Mouse (Mus musculus): ENCODE measurements around the gene Zhx3. TPM values are rescaled to one million over a fixed set of nuclear protein-coding genes. Genes with fewer than 3 reads are reported as not detected.

The Zhx3 gene
- polyA plus RNA-seq, 1 experiment from 2014 or later: 23.9 TPM

DNA sequence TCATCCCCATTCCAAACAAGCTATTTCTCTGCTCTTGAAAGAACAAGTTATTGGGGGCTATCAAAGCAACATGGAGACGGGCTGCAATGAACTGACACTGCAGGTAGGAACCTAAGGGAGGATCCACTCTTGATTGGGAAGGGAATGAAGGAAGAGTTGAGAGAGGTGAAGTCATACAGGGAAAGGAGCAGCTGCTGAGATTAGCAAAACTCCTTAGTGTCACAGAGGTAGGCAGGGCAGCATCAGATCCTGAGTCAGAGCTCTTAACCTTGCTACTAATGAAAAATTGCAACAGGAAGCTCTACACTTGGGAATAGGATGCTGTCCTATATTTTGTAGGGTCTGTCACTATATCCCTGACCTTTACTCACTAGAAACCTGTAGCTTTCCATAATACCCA lies 71.8 kb downstream of the Zhx3 start:
- 98% methylated on average over 1 of the region's 1 CpGs for WGBS
- Histone ChIP-seq H3K9me3 (ENCODE audit: control insufficient read depth, low read length) (no peaks in the 10 kb centered on the region), H3K4me2 (ENCODE audit: low read length) (no peak overlapping the region), H3K27ac (ENCODE audit: low read length) (no peak overlapping the region), H3K9ac (replicated peaks; ENCODE audit: low read depth, low read length) (no peak overlapping the region), H3K27me3 (replicated peaks; ENCODE audit: control insufficient read depth, insufficient read depth, low read length) (no peaks in the 10 kb centered on the region), H3K4me1 (replicated peaks; ENCODE audit: control insufficient read depth, insufficient read depth, low read length) (peaks cover 3% of the 10 kb centered on the region; the same call in 1 of the 2 replicates), H3K4me3 (replicated peaks; ENCODE audit: low read length) (no peak overlapping the region), H3K36me3 (ENCODE audit: control insufficient read depth, insufficient read depth) (no peaks in the 10 kb centered on the region)
- ATAC-seq: no peak

DNA sequence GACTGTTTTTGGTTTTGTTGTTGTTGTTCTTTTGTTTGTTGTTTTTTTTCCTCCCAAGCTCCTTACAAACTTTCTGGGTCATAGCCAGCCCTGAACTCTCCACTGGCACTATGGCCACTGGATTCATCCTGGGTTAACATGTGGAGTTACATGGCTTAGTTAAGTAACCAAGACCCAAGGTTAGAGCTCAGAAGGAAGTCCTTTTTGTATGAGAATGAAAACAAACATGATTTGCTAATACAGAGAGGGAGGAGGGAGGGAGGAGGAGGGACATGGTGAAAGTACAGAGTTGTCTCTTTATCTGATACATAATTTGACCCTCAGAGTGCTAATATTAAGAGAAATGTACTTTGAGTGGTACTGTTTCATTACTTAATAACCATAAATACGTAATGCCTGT lies 74.6 kb downstream of the Zhx3 start:
- H3K9ac ChIP-seq (replicated peaks; ENCODE audit: low read depth, low read length): no peak overlapping the region
- no peaks in the 10 kb centered on the region for H3K36me3 ChIP-seq (ENCODE audit: control insufficient read depth, insufficient read depth)
- no peak for ATAC-seq
- peaks cover 3% of the 10 kb centered on the region; the same call in 1 of the 2 replicates for H3K4me1 ChIP-seq (replicated peaks; ENCODE audit: control insufficient read depth, insufficient read depth, low read length)
- H3K4me3 ChIP-seq (replicated peaks; ENCODE audit: low read length): no peak overlapping the region
- no peak overlapping the region for H3K4me2 ChIP-seq (ENCODE audit: low read length)
- no peak overlapping the region for H3K27ac ChIP-seq (ENCODE audit: low read length)
- H3K27me3 ChIP-seq (replicated peaks; ENCODE audit: control insufficient read depth, insufficient read depth, low read length): no peaks in the 10 kb centered on the region
- 90% methylated on average over 1 of the region's 1 CpGs for WGBS
- H3K9me3 ChIP-seq (ENCODE audit: control insufficient read depth, low read length): no peaks in the 10 kb centered on the region

DNA sequence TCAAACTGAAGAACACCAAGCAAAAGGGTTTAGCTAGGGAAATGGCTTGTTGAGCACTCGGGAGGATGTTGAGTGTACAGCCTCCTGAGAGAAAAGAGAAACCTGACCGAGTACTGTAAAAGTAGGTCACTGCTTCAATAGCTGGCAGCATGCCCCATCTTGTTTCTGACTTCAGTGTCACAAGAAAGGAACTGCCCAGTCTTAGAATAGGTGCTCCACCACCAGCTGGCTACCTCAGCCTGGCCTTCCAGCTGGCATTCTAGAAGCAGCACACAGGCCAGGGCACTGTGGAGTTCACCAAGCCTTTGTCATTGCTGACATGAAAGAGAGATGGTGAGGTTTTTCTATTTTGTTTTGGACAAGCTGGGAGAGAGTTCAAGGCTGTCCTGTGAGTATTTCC lies 75.8 kb downstream of the Zhx3 start:
- peak; percentile 75; the same call in 1 of the 2 replicates for ATAC-seq
- H3K36me3 ChIP-seq (ENCODE audit: control insufficient read depth, insufficient read depth): no peaks in the 10 kb centered on the region
- no peak overlapping the region for H3K4me3 ChIP-seq (replicated peaks; ENCODE audit: low read length)
- H3K4me2 ChIP-seq (ENCODE audit: low read length): no peak overlapping the region
- no peak overlapping the region for H3K27ac ChIP-seq (ENCODE audit: low read length)
- no peak overlapping the region for H3K9ac ChIP-seq (replicated peaks; ENCODE audit: low read depth, low read length)
- 52% methylated on average over 2 of the region's 2 CpGs for WGBS
- H3K4me1 ChIP-seq (replicated peaks; ENCODE audit: control insufficient read depth, insufficient read depth, low read length): peaks cover 3% of the 10 kb centered on the region; the same call in 1 of the 2 replicates
- no peaks in the 10 kb centered on the region for H3K27me3 ChIP-seq (replicated peaks; ENCODE audit: control insufficient read depth, insufficient read depth, low read length)
- no peaks in the 10 kb centered on the region for H3K9me3 ChIP-seq (ENCODE audit: control insufficient read depth, low read length)

DNA sequence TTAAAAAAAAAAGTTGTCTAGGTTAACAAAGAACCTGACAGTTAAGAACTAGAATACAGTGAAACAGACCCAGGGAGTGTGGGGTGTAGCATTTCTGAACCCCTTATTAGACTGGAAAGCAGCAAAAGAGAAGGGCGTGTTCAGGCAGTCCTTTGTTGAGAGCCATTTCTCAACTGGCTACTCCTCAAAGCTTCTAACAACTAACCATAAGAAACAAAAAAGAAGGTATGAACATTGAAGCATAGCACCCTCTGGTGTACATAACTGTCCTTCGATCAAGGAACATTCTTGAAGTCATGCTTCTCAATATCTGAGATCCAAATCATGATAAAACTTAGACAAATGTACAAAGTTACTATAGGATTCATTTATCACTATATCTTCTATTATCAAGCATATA lies 79.7 kb downstream of the Zhx3 start:
- H3K4me1 ChIP-seq (replicated peaks; ENCODE audit: control insufficient read depth, insufficient read depth, low read length): peaks cover 3% of the 10 kb centered on the region; the same call in 1 of the 2 replicates

DNA sequence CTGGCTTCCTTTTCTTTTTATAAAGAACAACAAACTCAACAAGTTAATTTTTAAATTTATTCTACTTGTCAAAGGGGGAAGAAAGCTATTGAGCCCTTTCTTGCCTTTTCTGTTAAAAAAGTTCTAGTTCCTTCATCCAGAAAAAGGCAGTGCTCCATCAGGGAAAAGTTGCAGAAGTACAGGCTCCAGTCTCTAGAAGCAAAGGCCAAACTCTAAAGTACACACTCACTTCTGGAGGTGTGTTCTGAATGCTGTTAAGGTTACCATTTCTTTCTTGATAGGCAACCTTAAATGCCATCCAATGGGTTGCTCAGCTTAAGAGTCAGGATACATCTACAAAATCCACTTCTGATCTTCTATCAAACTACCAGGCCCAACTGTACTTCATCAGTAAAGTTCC lies 83.1 kb downstream of the Zhx3 start:
- no peak overlapping the region for H3K27ac ChIP-seq (ENCODE audit: low read length)
- H3K9me3 ChIP-seq (ENCODE audit: control insufficient read depth, low read length): no peaks in the 10 kb centered on the region
- H3K4me1 ChIP-seq (replicated peaks; ENCODE audit: control insufficient read depth, insufficient read depth, low read length): peaks cover 7% of the 10 kb centered on the region; the same call in 1 of the 2 replicates
- H3K4me2 ChIP-seq (ENCODE audit: low read length): no peak overlapping the region
- H3K36me3 ChIP-seq (ENCODE audit: control insufficient read depth, insufficient read depth): no peaks in the 10 kb centered on the region
- ATAC-seq: no peak
- H3K4me3 ChIP-seq (replicated peaks; ENCODE audit: low read length): no peak overlapping the region
- H3K27me3 ChIP-seq (replicated peaks; ENCODE audit: control insufficient read depth, insufficient read depth, low read length): no peaks in the 10 kb centered on the region
- H3K9ac ChIP-seq (replicated peaks; ENCODE audit: low read depth, low read length): no peak overlapping the region

More for the DNA sequence above, 79.7 kb downstream of the Zhx3 start:
- 82% methylated on average over 2 of the region's 2 CpGs for WGBS
- no peaks in the 10 kb centered on the region for H3K36me3 ChIP-seq (ENCODE audit: control insufficient read depth, insufficient read depth)
- no peaks in the 10 kb centered on the region for H3K9me3 ChIP-seq (ENCODE audit: control insufficient read depth, low read length)
- H3K27ac ChIP-seq (ENCODE audit: low read length): no peak overlapping the region
- no peak overlapping the region for H3K4me2 ChIP-seq (ENCODE audit: low read length)
- no peak overlapping the region for H3K9ac ChIP-seq (replicated peaks; ENCODE audit: low read depth, low read length)
- no peak for ATAC-seq
- H3K27me3 ChIP-seq (replicated peaks; ENCODE audit: control insufficient read depth, insufficient read depth, low read length): no peaks in the 10 kb centered on the region
- no peak overlapping the region for H3K4me3 ChIP-seq (replicated peaks; ENCODE audit: low read length)

DNA sequence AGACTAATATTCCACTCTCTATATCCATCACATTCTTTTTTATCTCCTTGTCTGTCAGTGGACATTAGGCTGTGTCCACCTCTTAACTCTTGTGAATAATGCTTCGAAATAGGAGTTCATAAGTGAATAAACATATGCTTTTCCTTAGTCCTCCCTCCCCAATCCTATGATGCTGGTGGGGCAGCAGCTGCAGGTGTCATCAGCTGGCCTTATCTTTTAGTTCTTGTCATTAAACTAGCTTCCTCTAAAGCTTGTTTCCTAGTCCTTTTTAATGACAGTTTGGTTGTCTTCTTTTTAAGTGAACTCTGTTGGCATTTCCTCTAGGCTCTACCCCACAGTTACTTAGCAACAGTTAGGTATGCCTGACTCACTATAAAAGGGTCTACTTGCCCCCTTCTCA lies 83.8 kb downstream of the Zhx3 start:
- WGBS: 91% methylated on average over 1 of the region's 1 CpGs
- no peaks in the 10 kb centered on the region for H3K27me3 ChIP-seq (replicated peaks; ENCODE audit: control insufficient read depth, insufficient read depth, low read length)
- no peaks in the 10 kb centered on the region for H3K36me3 ChIP-seq (ENCODE audit: control insufficient read depth, insufficient read depth)
- H3K27ac ChIP-seq (ENCODE audit: low read length): no peak overlapping the region
- H3K4me1 ChIP-seq (replicated peaks; ENCODE audit: control insufficient read depth, insufficient read depth, low read length): peaks cover 7% of the 10 kb centered on the region; the same call in 1 of the 2 replicates
- H3K9me3 ChIP-seq (ENCODE audit: control insufficient read depth, low read length): no peaks in the 10 kb centered on the region
- H3K9ac ChIP-seq (replicated peaks; ENCODE audit: low read depth, low read length): no peak overlapping the region
- H3K4me3 ChIP-seq (replicated peaks; ENCODE audit: low read length): no peak overlapping the region
- ATAC-seq: no peak
- H3K4me2 ChIP-seq (ENCODE audit: low read length): no peak overlapping the region

DNA sequence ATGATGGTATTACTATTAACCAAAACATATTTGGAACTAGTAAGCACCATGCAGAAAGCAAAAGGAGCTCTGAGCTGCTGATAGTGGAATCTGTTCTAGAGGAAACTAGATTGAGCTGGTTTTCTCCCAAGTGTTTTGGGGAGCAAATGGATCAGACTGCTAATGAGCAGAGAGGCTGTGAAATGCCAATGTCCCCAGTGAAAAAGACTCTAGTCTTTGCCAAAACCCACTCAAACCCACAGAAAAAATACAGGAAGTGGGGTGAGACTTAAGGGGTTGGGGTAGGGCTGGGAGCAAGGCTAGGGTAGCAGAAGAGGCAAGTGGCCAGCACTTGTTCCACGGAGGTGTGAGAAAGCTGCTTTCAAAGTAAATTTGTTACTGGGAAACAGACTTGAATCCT lies 86.5 kb downstream of the Zhx3 start:
- H3K27ac ChIP-seq (ENCODE audit: low read length): peak overlapping the region; percentile 26
- peak; percentile 90 for ATAC-seq
- H3K36me3 ChIP-seq (ENCODE audit: control insufficient read depth, insufficient read depth): no peaks in the 10 kb centered on the region
- H3K9me3 ChIP-seq (ENCODE audit: control insufficient read depth, low read length): no peaks in the 10 kb centered on the region
- H3K9ac ChIP-seq (replicated peaks; ENCODE audit: low read depth, low read length): no peak overlapping the region
- no peak overlapping the region for H3K4me3 ChIP-seq (replicated peaks; ENCODE audit: low read length)
- WGBS: 36% methylated on average over 1 of the region's 1 CpGs
- H3K27me3 ChIP-seq (replicated peaks; ENCODE audit: control insufficient read depth, insufficient read depth, low read length): no peaks in the 10 kb centered on the region
- H3K4me1 ChIP-seq (replicated peaks; ENCODE audit: control insufficient read depth, insufficient read depth, low read length): peaks cover 7% of the 10 kb centered on the region; the same call in 1 of the 2 replicates
- no peak overlapping the region for H3K4me2 ChIP-seq (ENCODE audit: low read length)

DNA sequence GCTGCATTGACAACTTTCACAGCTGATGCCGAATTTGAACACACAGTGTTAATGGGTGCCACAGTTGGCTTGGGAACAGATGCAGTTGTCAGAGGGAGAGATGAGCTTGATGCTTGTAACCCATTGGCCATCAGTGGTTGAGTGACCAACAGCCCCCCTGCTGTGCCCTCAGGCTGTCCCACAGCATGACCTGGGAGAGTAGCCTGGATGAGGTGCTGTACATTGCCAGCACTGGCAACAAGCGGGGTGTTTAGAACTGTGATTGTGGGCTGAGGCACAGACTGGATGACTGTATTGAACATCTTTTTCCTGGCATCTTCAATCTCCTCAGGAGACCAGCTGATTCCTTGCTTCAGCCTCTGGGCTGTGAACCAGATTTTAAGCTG lies 92.0 kb downstream of the Zhx3 start:
- 93% methylated on average over 2 of the region's 2 CpGs for WGBS
- no peak for ATAC-seq

DNA sequence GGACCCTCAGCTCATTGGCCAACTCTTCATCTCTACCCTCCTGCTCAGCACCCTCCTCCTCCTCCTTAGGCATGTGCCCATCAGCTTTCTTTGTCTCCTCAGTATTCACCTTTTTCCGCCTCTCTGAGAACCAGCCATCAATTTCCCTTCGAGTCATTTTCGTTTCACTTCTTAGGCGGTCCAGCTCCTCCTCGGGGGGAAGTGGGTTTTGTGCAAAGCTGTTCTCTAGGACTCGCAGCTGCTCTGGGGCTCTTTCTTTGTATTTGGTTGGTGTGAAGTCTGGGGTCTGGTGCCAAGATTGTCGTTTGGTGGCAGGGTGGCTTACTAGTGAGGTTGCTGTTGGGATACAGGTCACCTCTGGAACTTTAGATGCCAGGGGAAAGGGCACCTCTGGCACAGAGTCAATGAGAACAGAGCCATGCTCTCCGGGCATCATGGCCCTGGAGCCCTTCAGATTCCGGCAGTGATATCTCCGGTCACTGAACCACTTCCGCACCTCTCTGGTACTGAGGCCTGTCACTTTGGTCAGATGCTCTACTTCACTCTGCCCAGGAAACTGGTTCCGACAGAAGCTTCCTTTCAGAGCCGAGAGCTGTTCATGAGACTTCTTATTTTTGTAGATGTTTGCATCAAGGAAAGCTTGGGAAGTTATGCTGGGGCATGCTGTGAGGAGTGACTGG lies 92.5 kb downstream of the Zhx3 start:
- Histone ChIP-seq H3K9ac (replicated peaks; ENCODE audit: low read depth, low read length) (no peak overlapping the region), H3K4me2 (ENCODE audit: low read length) (no peak overlapping the region), H3K4me1 (replicated peaks; ENCODE audit: control insufficient read depth, insufficient read depth, low read length) (no peaks in the 10 kb centered on the region), H3K4me3 (replicated peaks; ENCODE audit: low read length) (no peak overlapping the region), H3K27ac (ENCODE audit: low read length) (no peak overlapping the region), H3K9me3 (ENCODE audit: control insufficient read depth, low read length) (no peaks in the 10 kb centered on the region), H3K27me3 (replicated peaks; ENCODE audit: control insufficient read depth, insufficient read depth, low read length) (no peaks in the 10 kb centered on the region), H3K36me3 (ENCODE audit: control insufficient read depth, insufficient read depth) (peaks cover 12% of the 10 kb centered on the region)
- 83% methylated on average over 13 of the region's 13 CpGs for WGBS
- ATAC-seq: no peak

More for the DNA sequence above, 92.0 kb downstream of the Zhx3 start:
- Histone ChIP-seq H3K36me3 (ENCODE audit: control insufficient read depth, insufficient read depth) (peaks cover 12% of the 10 kb centered on the region), H3K9me3 (ENCODE audit: control insufficient read depth, low read length) (no peaks in the 10 kb centered on the region), H3K27ac (ENCODE audit: low read length) (no peak overlapping the region), H3K4me1 (replicated peaks; ENCODE audit: control insufficient read depth, insufficient read depth, low read length) (no peaks in the 10 kb centered on the region), H3K4me2 (ENCODE audit: low read length) (no peak overlapping the region), H3K4me3 (replicated peaks; ENCODE audit: low read length) (no peak overlapping the region), H3K9ac (replicated peaks; ENCODE audit: low read depth, low read length) (no peak overlapping the region), H3K27me3 (replicated peaks; ENCODE audit: control insufficient read depth, insufficient read depth, low read length) (no peaks in the 10 kb centered on the region)

DNA sequence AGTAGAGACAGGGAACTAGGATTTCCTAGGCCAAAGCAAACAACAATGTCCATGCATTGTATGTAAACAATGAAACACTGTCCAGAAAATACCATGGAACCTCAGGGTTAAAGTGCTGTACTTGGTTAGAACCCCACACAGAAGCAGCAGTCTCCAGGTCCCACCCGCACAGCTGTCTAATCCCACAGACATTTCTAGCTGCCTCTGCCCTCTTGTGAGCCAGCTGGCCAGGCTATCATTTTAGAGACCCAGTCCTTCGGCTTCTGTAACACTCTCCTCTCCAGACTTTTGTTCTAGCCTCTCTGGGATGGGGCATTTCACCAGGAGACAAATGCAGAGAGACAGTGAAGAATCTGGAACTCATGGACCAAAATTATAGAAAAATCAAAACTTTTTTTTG lies 94.8 kb downstream of the Zhx3 start:
- 86% methylated on average over 2 of the region's 2 CpGs for WGBS
- Histone ChIP-seq H3K4me1 (replicated peaks; ENCODE audit: control insufficient read depth, insufficient read depth, low read length) (no peaks in the 10 kb centered on the region), H3K27me3 (replicated peaks; ENCODE audit: control insufficient read depth, insufficient read depth, low read length) (no peaks in the 10 kb centered on the region), H3K36me3 (ENCODE audit: control insufficient read depth, insufficient read depth) (peaks cover 12% of the 10 kb centered on the region), H3K9me3 (ENCODE audit: control insufficient read depth, low read length) (no peaks in the 10 kb centered on the region), H3K9ac (replicated peaks; ENCODE audit: low read depth, low read length) (no peak overlapping the region), H3K4me3 (replicated peaks; ENCODE audit: low read length) (no peak overlapping the region), H3K4me2 (ENCODE audit: low read length) (no peak overlapping the region), H3K27ac (ENCODE audit: low read length) (no peak overlapping the region)
- no peak for ATAC-seq
